Mouse (Mus musculus) splenic B cell, adult 2 months (primary cell): ENCODE results near the gene Mrpl19.

Source experiments
- DNase-seq: peaks from one replicate; pipeline ENCODE4 v3.0.0-alpha.2; 2011; ENCODE audit warnings: low read depth, low spot score
- H3K27me3 ChIP-seq: 2 replicates; pipeline ENCODE4 v1.6.1; 2012; ENCODE audit warnings: mild to moderate bottlenecking, low read length, moderate library complexity, mixed read lengths; ENCODE audit not compliant: control insufficient read depth, poor library complexity, insufficient read depth, severe bottlenecking
- H3K36me3 ChIP-seq: 2 replicates; pipeline ENCODE4 v1.6.1; 2012; ENCODE audit warnings: mild to moderate bottlenecking, low read length, moderate library complexity, mixed read lengths; ENCODE audit not compliant: control insufficient read depth, poor library complexity, insufficient read depth, severe bottlenecking

The Mrpl19 gene

DNA sequence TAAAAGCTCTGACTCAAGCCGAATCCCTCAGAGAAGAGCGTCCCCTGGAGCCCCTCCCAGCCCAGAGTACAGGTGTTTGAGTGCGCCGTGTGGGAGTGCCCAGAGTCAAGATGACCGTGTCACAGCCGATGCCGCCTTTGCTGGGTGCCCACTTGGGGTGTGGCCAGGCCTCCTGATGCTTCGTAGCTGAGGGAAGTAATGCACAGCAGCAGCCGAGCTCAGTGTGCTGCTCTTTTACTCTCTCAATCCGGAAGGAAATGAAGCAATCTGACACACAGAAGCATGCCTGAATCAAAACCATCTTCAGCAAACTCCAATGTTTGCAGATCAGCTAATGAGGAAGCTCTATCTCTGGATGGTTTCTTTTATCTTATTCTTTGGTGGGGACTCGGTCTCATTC lies 7.8 kb downstream of the Mrpl19 start:
- H3K36me3 ChIP-seq = peaks cover 6% of the 10 kb centered on the region
- DNase-seq = no peak

GRCm38 (mm10) chr6:81956399-81956798 lies 9.4 kb downstream of the Mrpl19 start:
- Histone ChIP-seq H3K36me3 (peaks cover 6% of the 10 kb centered on the region), H3K27me3 (no peaks in the 10 kb centered on the region)
- peak; percentile 32 for DNase-seq

More for the DNA sequence above, 7.8 kb downstream of the Mrpl19 start:
- no peaks in the 10 kb centered on the region for H3K27me3 ChIP-seq

- H3K36me3 ChIP-seq = peaks cover 4% of the 10 kb centered on the region; the same call in 1 of the 2 replicates
- no peaks in the 10 kb centered on the region for H3K27me3 ChIP-seq
- DNase-seq = no peak
Measured at GRCm38 (mm10) chr6:81955133-81955532, 10.6 kb downstream of the Mrpl19 start.

- H3K27me3 ChIP-seq = no peaks in the 10 kb centered on the region
- peaks cover 4% of the 10 kb centered on the region for H3K36me3 ChIP-seq
- no peak for DNase-seq
Measured at GRCm38 (mm10) chr6:81946906-81947305, 18.9 kb downstream of the Mrpl19 start.

DNA sequence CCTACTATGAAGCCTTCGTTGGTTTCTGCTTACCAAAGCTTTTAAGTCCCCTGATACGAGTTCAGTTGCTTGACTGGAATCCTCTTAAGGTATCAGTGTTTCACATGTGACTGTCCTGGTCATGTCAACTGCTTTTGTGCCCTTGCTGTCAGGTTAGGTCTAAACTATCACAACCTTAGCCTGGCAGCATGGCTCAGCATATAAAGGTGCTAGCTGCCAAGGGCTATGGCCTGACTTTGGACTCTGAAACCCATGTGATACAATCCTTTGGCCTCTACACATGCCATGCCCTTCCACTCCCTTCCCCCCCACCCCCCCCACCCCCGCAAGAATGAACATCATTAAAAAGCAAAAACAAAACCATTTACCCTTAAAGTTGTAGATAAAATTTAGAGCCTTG lies 21.3 kb downstream of the Mrpl19 start:
- peaks cover 8% of the 10 kb centered on the region for H3K36me3 ChIP-seq
- no peaks in the 10 kb centered on the region for H3K27me3 ChIP-seq
- no peak for DNase-seq

- H3K27me3 ChIP-seq = no peaks in the 10 kb centered on the region
- DNase-seq = no peak
- peaks cover 8% of the 10 kb centered on the region for H3K36me3 ChIP-seq
Measured at GRCm38 (mm10) chr6:81943281-81943680, 22.5 kb downstream of the Mrpl19 start.

DNA sequence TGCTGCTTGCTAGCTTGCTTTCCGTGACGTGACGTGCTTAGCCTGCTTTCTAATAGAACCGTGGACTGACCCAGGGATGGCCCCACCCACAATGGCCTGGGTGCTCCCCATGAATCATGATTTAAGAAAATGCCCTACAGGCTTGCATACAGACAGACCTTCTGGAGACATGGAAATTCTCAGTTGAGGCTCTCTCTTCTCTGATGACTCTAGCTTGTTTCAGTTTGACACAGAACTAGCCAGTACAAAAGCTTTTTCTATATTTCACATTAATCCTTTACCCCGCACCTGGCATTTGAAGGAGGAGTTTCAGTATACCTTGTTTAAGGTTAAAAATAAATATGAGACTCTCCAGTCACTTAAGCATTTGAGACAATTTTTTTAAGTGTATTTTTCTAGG lies 24.0 kb downstream of the Mrpl19 start:
- Histone ChIP-seq H3K36me3 (peaks cover 11% of the 10 kb centered on the region), H3K27me3 (no peaks in the 10 kb centered on the region)
- DNase-seq = no peak

DNA sequence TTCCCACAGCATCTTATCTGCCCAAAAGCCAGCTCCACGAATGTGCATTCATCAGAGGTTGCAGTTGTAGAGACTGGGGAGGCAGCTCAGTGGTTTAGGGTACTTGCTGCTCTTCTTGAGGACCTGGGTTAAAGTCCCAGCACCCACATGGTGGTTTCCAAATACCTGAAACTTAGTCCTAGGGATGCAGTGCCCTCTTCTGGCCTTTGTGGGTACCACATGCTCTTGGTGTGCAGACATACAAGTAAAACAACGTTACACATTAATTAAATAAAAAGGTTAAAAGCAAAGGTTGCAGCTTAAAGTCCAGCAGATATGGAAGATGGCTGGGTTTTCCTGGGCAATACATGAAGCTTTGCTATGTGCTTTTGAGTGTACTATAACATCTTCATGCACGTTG lies 32.5 kb downstream of the Mrpl19 start:
- H3K36me3 ChIP-seq = peaks cover 6% of the 10 kb centered on the region; the same call in 1 of the 2 replicates
- DNase-seq = peak; percentile 17
- no peaks in the 10 kb centered on the region for H3K27me3 ChIP-seq

DNA sequence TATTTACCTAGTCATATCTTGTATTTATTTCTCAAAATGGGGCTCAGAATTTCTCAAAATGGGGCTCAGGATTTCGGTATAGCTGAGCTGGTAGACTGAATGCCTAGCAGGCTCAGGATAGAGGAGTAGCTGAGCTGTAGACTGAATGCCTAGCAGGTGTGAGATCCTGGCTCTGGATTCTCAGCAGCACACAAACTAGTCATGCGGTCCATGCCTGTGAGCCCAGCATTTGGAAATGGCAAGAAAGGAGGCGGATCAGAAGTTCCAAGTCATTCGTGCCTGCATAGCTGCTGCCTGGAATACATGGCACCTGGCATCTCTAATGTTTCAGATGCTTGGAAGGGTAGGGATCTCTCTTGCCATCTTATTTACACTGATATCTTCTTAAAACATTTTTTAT lies 36.4 kb downstream of the Mrpl19 start:
- DNase-seq = no peak
- Histone ChIP-seq H3K27me3 (no peaks in the 10 kb centered on the region), H3K36me3 (peaks cover 3% of the 10 kb centered on the region; the same call in 1 of the 2 replicates)

DNA sequence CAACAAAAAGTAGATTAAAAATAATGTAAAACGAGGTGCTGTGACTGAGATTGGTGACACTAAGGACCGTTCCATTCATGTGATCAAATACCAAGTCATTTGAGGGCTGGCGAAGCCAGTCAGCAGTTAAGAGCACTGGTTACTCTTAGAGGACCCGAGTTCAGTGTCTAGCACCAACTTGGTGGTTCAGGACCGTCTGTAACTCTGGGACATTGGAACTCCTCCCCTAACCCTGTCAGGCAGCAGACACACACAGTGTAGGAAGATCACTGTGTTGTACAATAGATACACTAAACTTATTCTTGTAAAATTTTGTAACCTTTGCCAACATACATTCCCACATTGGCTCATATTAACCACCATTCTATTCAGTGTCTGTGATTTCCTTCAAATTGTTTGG lies 41.5 kb downstream of the Mrpl19 start:
- H3K36me3 ChIP-seq = no peaks in the 10 kb centered on the region
- peak; percentile 4 for DNase-seq

GRCm38 (mm10) chr6:81923523-81924142 lies 42.1 kb downstream of the Mrpl19 start, which contains the start of gene Gcfc2:
Gcfc2 (plus strand) TSS chr6:81923669.
- no peaks in the 10 kb centered on the region for H3K27me3 ChIP-seq
- no peaks in the 10 kb centered on the region for H3K36me3 ChIP-seq
- peak; percentile 94 for DNase-seq

More for the DNA sequence above, 41.5 kb downstream of the Mrpl19 start:
- H3K27me3 ChIP-seq = no peaks in the 10 kb centered on the region

DNA sequence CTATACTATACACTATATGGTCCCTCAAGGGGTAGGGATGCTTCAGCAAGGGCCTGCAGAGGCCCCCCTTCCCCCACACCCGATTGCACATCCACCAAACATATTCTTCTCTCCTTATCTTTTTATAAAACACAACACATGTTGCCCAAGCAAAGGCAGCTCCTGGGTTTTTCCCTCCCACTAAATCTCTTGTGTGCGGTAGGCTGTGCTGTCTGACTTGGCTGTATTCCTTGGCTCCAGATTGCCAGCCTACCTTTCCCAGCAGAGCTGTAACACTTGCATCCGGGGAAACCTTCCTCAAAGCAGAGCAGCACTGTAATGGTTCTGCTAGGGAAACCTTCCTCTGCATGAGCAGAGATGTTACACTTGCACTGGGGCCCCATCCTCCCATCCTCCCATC lies 53.6 kb downstream of the Mrpl19 start:
- no peaks in the 10 kb centered on the region for H3K36me3 ChIP-seq
- DNase-seq = no peak
- H3K27me3 ChIP-seq = no peaks in the 10 kb centered on the region

GRCm38 (mm10) chr6:81911713-81912112 lies 54.0 kb downstream of the Mrpl19 start:
- no peak for DNase-seq
- Histone ChIP-seq H3K36me3 (no peaks in the 10 kb centered on the region), H3K27me3 (no peaks in the 10 kb centered on the region)

DNA sequence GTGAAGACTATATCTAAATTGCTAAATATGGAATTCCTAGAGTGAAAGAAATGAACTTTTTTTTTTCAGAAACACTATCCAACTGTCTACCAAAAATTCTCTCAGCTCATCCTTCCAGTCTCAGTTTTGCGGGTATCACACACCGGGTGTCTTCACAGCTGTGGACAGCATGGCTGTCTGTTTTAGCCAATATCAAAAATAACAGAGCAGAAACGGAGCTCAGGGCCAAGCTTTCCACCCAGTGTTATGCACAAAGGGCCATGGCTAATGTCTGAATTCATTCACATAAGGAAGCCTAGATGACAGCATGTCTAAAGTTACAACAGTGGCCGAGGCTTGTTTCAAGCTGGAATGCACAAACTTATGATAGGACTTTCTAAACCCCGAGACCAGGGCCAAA lies 54.5 kb downstream of the Mrpl19 start:
- Histone ChIP-seq H3K36me3 (no peaks in the 10 kb centered on the region), H3K27me3 (no peaks in the 10 kb centered on the region)
- DNase-seq = no peak

- no peak for DNase-seq
- H3K36me3 ChIP-seq = no peaks in the 10 kb centered on the region
- H3K27me3 ChIP-seq = no peaks in the 10 kb centered on the region
Measured at GRCm38 (mm10) chr6:81910302-81910855, 55.4 kb downstream of the Mrpl19 start.
